Mouse (Mus musculus): ENCODE data around the gene Cuedc1. TPM values are rescaled to one million over a fixed set of nuclear protein-coding genes. Genes with fewer than 3 reads are reported as not detected.

Gene Cuedc1
- polyA plus RNA-seq, 1 experiment, result 16.5 TPM

- peak overlapping the region; percentile 82 for H3K27ac ChIP-seq (ENCODE audit: insufficient read depth, low read depth, low read length)
- H3K27me3 ChIP-seq (replicated peaks; ENCODE audit: control insufficient read depth, insufficient read depth, low read length), result no peaks in the 10 kb centered on the region
- peak overlapping the region; percentile 97 for H3K4me3 ChIP-seq (ENCODE audit: insufficient read depth, low read depth, low read length)
- peak; percentile 74 for DNase-seq
- WGBS, result 2% methylated on average over 77 of the region's 92 CpGs
- peaks cover 14% of the 10 kb centered on the region for H3K4me1 ChIP-seq (ENCODE audit: control insufficient read depth, insufficient read depth, low read length)
- TF ChIP-seq POLR2A (IDR thresholded peaks at IDR 0.05; ENCODE audit: low read depth, low read length) (no peak), CTCF (conservative IDR thresholded peaks at IDR 0.05; ENCODE audit: insufficient read depth, insufficient read length, low read depth, low read length) (no peak)
- no peaks in the 10 kb centered on the region for H3K36me3 ChIP-seq (ENCODE audit: control insufficient read depth, insufficient read depth, low read length)
Observed at GRCm38 (mm10) chr11:88068411-88069245, 29.2 kb upstream of the Cuedc1 start.

GRCm38 (mm10) chr11:88069246-88069570 is 28.6 kb upstream of the Cuedc1 start:
- H3K27ac ChIP-seq (ENCODE audit: insufficient read depth, low read depth, low read length), result peak overlapping the region; percentile 57; the same call in 1 of the 2 replicates
- TF ChIP-seq CTCF (conservative IDR thresholded peaks at IDR 0.05; ENCODE audit: insufficient read depth, insufficient read length, low read depth, low read length) (no peak), POLR2A (IDR thresholded peaks at IDR 0.05; ENCODE audit: low read depth, low read length) (no peak)
- H3K27me3 ChIP-seq (replicated peaks; ENCODE audit: control insufficient read depth, insufficient read depth, low read length), result no peaks in the 10 kb centered on the region
- under 1% methylated on average over 12 of the region's 12 CpGs for WGBS
- no peaks in the 10 kb centered on the region for H3K36me3 ChIP-seq (ENCODE audit: control insufficient read depth, insufficient read depth, low read length)
- peaks cover 14% of the 10 kb centered on the region for H3K4me1 ChIP-seq (ENCODE audit: control insufficient read depth, insufficient read depth, low read length)
- H3K4me3 ChIP-seq (ENCODE audit: insufficient read depth, low read depth, low read length), result peak overlapping the region; percentile 97
- DNase-seq, result no peak

- no peak for TF ChIP-seq POLR2A (IDR thresholded peaks at IDR 0.05; ENCODE audit: low read depth, low read length)
- no peak for TF ChIP-seq CTCF (conservative IDR thresholded peaks at IDR 0.05; ENCODE audit: insufficient read depth, insufficient read length, low read depth, low read length)
- Histone ChIP-seq H3K27ac (ENCODE audit: insufficient read depth, low read depth, low read length) (no peak overlapping the region), H3K36me3 (ENCODE audit: control insufficient read depth, insufficient read depth, low read length) (peaks cover 2% of the 10 kb centered on the region; the same call in 1 of the 2 replicates), H3K4me1 (ENCODE audit: control insufficient read depth, insufficient read depth, low read length) (peaks cover 14% of the 10 kb centered on the region), H3K4me3 (ENCODE audit: insufficient read depth, low read depth, low read length) (no peak overlapping the region), H3K27me3 (replicated peaks; ENCODE audit: control insufficient read depth, insufficient read depth, low read length) (no peaks in the 10 kb centered on the region)
- WGBS, result 19% methylated on average over 4 of the region's 4 CpGs
- DNase-seq, result no peak
Observed at GRCm38 (mm10) chr11:88070392-88070791, 27.5 kb upstream of the Cuedc1 start.

- WGBS, result 20% methylated on average over 5 of the region's 5 CpGs
- TF ChIP-seq POLR2A (IDR thresholded peaks at IDR 0.05; ENCODE audit: low read depth, low read length), result no peak
- TF ChIP-seq CTCF (conservative IDR thresholded peaks at IDR 0.05; ENCODE audit: insufficient read depth, insufficient read length, low read depth, low read length), result no peak
- no peak overlapping the region for H3K27ac ChIP-seq (ENCODE audit: insufficient read depth, low read depth, low read length)
Observed at GRCm38 (mm10) chr11:88071113-88071512, 26.7 kb upstream of the Cuedc1 start.

GRCm38 (mm10) chr11:88073343-88073875 is 24.4 kb upstream of the Cuedc1 start:
- Histone ChIP-seq H3K27me3 (replicated peaks; ENCODE audit: control insufficient read depth, insufficient read depth, low read length) (no peaks in the 10 kb centered on the region), H3K36me3 (ENCODE audit: control insufficient read depth, insufficient read depth, low read length) (peaks cover 4% of the 10 kb centered on the region; the same call in 1 of the 2 replicates), H3K4me1 (ENCODE audit: control insufficient read depth, insufficient read depth, low read length) (peaks cover 14% of the 10 kb centered on the region), H3K27ac (ENCODE audit: insufficient read depth, low read depth, low read length) (no peak overlapping the region), H3K4me3 (ENCODE audit: insufficient read depth, low read depth, low read length) (no peak overlapping the region)
- DNase-seq, result no peak
- WGBS, result 79% methylated on average over 14 of the region's 14 CpGs
- no peak for TF ChIP-seq CTCF (conservative IDR thresholded peaks at IDR 0.05; ENCODE audit: insufficient read depth, insufficient read length, low read depth, low read length)
- TF ChIP-seq POLR2A (IDR thresholded peaks at IDR 0.05; ENCODE audit: low read depth, low read length), result no peak

More at GRCm38 (mm10) chr11:88071113-88071512, 26.7 kb upstream of the Cuedc1 start:
- Histone ChIP-seq H3K4me3 (ENCODE audit: insufficient read depth, low read depth, low read length) (no peak overlapping the region), H3K4me1 (ENCODE audit: control insufficient read depth, insufficient read depth, low read length) (peaks cover 14% of the 10 kb centered on the region), H3K27me3 (replicated peaks; ENCODE audit: control insufficient read depth, insufficient read depth, low read length) (no peaks in the 10 kb centered on the region), H3K36me3 (ENCODE audit: control insufficient read depth, insufficient read depth, low read length) (peaks cover 2% of the 10 kb centered on the region; the same call in 1 of the 2 replicates)
- no peak for DNase-seq

GRCm38 (mm10) chr11:88075701-88076100 is 22.2 kb upstream of the Cuedc1 start:
- TF ChIP-seq POLR2A (IDR thresholded peaks at IDR 0.05; ENCODE audit: low read depth, low read length), result no peak
- TF ChIP-seq CTCF (conservative IDR thresholded peaks at IDR 0.05; ENCODE audit: insufficient read depth, insufficient read length, low read depth, low read length), result no peak
- H3K4me1 ChIP-seq (ENCODE audit: control insufficient read depth, insufficient read depth, low read length), result peaks cover 13% of the 10 kb centered on the region
- peaks cover 7% of the 10 kb centered on the region for H3K36me3 ChIP-seq (ENCODE audit: control insufficient read depth, insufficient read depth, low read length)
- no peak for DNase-seq
- H3K27ac ChIP-seq (ENCODE audit: insufficient read depth, low read depth, low read length), result no peak overlapping the region
- no peak overlapping the region for H3K4me3 ChIP-seq (ENCODE audit: insufficient read depth, low read depth, low read length)
- WGBS, result 66% methylated on average over 1 of the region's 1 CpGs
- H3K27me3 ChIP-seq (replicated peaks; ENCODE audit: control insufficient read depth, insufficient read depth, low read length), result no peaks in the 10 kb centered on the region

- peaks cover 6% of the 10 kb centered on the region for H3K4me1 ChIP-seq (ENCODE audit: control insufficient read depth, insufficient read depth, low read length)
- WGBS, result 71% methylated on average over 1 of the region's 1 CpGs
- no peak overlapping the region for H3K4me3 ChIP-seq (ENCODE audit: insufficient read depth, low read depth, low read length)
- no peak for DNase-seq
- TF ChIP-seq CTCF (conservative IDR thresholded peaks at IDR 0.05; ENCODE audit: insufficient read depth, insufficient read length, low read depth, low read length) (no peak), POLR2A (IDR thresholded peaks at IDR 0.05; ENCODE audit: low read depth, low read length) (no peak)
- no peak overlapping the region for H3K27ac ChIP-seq (ENCODE audit: insufficient read depth, low read depth, low read length)
- no peaks in the 10 kb centered on the region for H3K27me3 ChIP-seq (replicated peaks; ENCODE audit: control insufficient read depth, insufficient read depth, low read length)
- H3K36me3 ChIP-seq (ENCODE audit: control insufficient read depth, insufficient read depth, low read length), result peaks cover 8% of the 10 kb centered on the region
Observed at GRCm38 (mm10) chr11:88076394-88076793, 21.5 kb upstream of the Cuedc1 start.

All from kidney, adult 2 months (tissue).